Mouse (Mus musculus): Measurements from ENCODE around the gene Gm8126. TPM values are rescaled to one million over a fixed set of nuclear protein-coding genes. Genes with fewer than 3 reads are reported as not detected.

Gene Gm8126
- not detected in 2 replicates for polyA plus RNA-seq (2012; rRNA removed)

DNA sequence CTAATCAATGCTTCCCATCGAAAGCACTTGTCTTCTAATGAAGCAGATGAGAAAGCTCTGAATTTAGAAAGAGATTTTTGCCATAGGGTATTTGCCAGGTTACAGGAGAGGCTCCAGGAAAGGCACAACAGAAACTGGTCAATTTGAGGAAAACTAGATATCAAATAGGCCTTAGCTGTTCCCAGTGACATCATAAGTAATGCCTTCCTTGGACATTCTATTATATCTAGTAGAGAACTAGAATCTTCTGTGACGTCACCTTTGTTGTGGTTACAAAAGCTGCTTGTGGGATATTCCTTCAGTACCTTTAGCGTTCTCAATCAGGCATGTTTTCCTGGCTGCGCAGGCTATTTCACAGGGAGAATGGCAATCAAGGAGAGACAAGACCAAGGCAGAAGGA lies at the start of gene Gm8126:
Gene Gm8126 (plus strand): TSS at position 301 of the 400 bp plus-strand sequence.

GRCm38 (mm10) chr14:43235204-43235603 lies 23.2 kb upstream of the Gm8126 start, which contains the start of gene Gm8122:
Gene Gm8122 (minus strand): TSS chr14:43235304.

GRCm38 (mm10) chr14:43274986-43275511 lies 16.6 kb downstream of the Gm8126 start, which contains the start of gene Gm9732:
Gene Gm9732 (plus strand): TSS chr14:43275036.

DNA sequence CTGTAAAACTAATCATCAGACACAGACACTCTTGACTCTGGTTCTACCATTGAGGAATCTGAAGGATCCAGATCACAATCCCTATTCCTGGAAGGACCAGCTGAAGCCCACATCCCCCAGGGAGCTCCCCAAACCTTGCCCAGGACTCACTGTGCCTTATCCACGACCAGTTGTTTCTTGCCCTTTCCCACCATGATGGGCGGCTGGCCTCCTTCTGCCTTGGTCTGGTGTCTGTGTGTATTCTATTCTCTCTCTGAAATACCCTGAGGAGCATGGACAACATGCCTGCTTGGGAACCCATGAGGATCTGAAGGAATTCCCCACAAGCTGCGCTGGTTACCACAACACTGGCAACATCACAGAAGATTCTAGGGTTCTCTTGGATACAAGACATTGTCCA lies 35.1 kb downstream of the Gm8126 start, which contains the start of gene Gm8127:
Gene Gm8127 (minus strand): TSS at position 330 of the 400 bp plus-strand sequence.

Other genes starting within 250 kb of the Gm8126 start
- gene Gm10376, start 243.0 kb upstream of the Gm8126 start, polyA plus RNA-seq (2012; rRNA removed): not detected in 2 replicates
- gene Gm8094, start 182.0 kb upstream of the Gm8126 start, polyA plus RNA-seq (2012; rRNA removed): not detected in 2 replicates
- not detected in 2 replicates for gene Gm8104, start 158.0 kb upstream of the Gm8126 start, polyA plus RNA-seq (2012; rRNA removed)
- not detected in 2 replicates for gene Gm7233, start 78.8 kb upstream of the Gm8126 start, polyA plus RNA-seq (2012; rRNA removed)
- not detected in 2 replicates for gene Gm8122, start 23.3 kb upstream of the Gm8126 start, polyA plus RNA-seq (2012; rRNA removed)
- not detected in 2 replicates for gene Gm9732, start 16.4 kb downstream of the Gm8126 start, polyA plus RNA-seq (2012; rRNA removed)
- not detected in 2 replicates for gene Gm8127, start 35.2 kb downstream of the Gm8126 start, polyA plus RNA-seq (2012; rRNA removed)
- not detected in 2 replicates for gene 1700001F09Rik, start 89.2 kb downstream of the Gm8126 start, polyA plus RNA-seq (2012; rRNA removed)
- gene Gm8138, start 157.7 kb downstream of the Gm8126 start, polyA plus RNA-seq (2012; rRNA removed): not detected in 2 replicates

All from ovary, adult 2 months (tissue).